Mouse (Mus musculus) intestine, embryonic 15.5 days (tissue): ENCODE measurements at regions not wholly inside any gene's neighbourhood (a gene's known extent, or its start where the extent isn't known, plus 50 kb on each side); places are given as distances from the start of the nearest gene placed in this dataset.
A peak's percentile ranks its signal among the peaks of the same experiment; 100 is the strongest.

Source experiments
- ATAC-seq: fragments of 200-750 bp; cut with Nextera tagmentation; 2 replicates; pipeline ENCODE4 v1.8.0; 2017; ENCODE audit warnings: moderate TSS enrichment, moderate library complexity
- H3K27ac ChIP-seq: fragments of 300-500 bp; sonication (generic); 2 replicates; pipeline ENCODE4 v1.5.1; 2015; ENCODE audit warnings: mild to moderate bottlenecking, inconsistent platforms
- H3K27me3 ChIP-seq: fragments of 300-500 bp; sonication (generic); replicated peaks from 2 replicates; pipeline ENCODE4 v1.6.1; 2015; ENCODE audit warnings: inconsistent platforms
- H3K36me3 ChIP-seq: fragments of 300-500 bp; sonication (generic); 2 replicates; pipeline ENCODE4 v1.6.1; 2015; ENCODE audit warnings: inconsistent platforms
- H3K4me1 ChIP-seq: fragments of 300-500 bp; sonication (generic); replicated peaks from 2 replicates; pipeline ENCODE4 v1.6.1; 2015; ENCODE audit warnings: inconsistent platforms
- H3K4me2 ChIP-seq: fragments of 300-500 bp; sonication (generic); replicated peaks from 2 replicates; pipeline ENCODE4 v1.6.1; 2015; ENCODE audit warnings: mild to moderate bottlenecking, inconsistent platforms
- H3K4me3 ChIP-seq: fragments of 300-500 bp; sonication (generic); replicated peaks from 2 replicates; pipeline ENCODE4 v1.5.1; 2015; ENCODE audit warnings: inconsistent platforms
- H3K9ac ChIP-seq: fragments of 300-500 bp; sonication (generic); 2 replicates; pipeline ENCODE4 v1.6.1; 2015; ENCODE audit warnings: inconsistent platforms
- H3K9me3 ChIP-seq: fragments of 300-500 bp; sonication (generic); 2 replicates; pipeline ENCODE4 v1.6.1; 2016; ENCODE audit warnings: inconsistent platforms
- WGBS: fragments of 180-500 bp; shearing (Covaris S2); methylation state at CpG from one replicate; pipeline ENCODE4 v1.1.7; 2015; 5-methylcytosine and 5-hydroxymethylcytosine counted together

DNA sequence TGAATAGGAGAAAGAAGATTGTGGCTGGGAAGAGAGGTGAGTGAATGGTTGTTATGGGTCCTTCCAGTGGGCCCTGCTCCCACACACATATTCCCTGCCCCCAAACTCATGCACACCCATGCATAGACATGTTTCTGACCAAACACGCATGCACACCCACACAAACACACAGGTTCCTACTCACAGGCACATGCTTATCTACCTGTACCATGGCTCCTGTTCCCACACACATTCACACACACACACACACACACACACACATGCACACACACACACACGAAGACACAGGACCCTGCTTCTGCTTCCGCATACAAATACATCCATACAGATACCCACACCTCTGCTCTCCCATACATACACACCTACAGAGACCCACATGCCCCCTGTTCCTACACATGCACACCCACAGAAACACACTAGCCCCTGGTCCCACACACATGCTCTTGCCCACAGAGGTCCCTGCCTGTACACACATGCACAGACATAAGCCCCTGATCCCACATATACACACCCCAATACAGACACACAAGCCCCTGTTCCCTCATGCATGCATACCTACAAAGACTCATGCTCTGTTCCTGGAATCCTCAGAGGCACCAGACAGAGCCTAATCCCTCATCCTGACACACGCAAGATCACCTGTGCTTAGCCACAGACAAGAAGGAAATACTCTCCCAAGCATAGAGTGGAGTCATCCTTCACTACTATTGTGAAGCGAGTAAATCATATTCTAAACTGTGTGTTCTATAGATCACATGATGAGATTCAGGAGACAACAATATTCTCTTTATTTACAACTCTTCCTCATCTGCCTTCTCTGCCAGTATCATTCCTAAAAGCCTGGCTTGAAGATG lies 100.1 kb downstream of the Mycn start:
- Histone ChIP-seq H3K4me3 (no peak overlapping the region), H3K27me3 (no peaks in the 10 kb centered on the region), H3K9ac (no peak overlapping the region), H3K36me3 (no peaks in the 10 kb centered on the region), H3K27ac (no peak overlapping the region), H3K4me1 (peaks cover 10% of the 10 kb centered on the region), H3K4me2 (no peak overlapping the region), H3K9me3 (no peaks in the 10 kb centered on the region)
- 82% methylated on average over 5 of the region's 5 CpGs for WGBS
- ATAC-seq: peak; percentile 44; the same call in 1 of the 2 replicates

DNA sequence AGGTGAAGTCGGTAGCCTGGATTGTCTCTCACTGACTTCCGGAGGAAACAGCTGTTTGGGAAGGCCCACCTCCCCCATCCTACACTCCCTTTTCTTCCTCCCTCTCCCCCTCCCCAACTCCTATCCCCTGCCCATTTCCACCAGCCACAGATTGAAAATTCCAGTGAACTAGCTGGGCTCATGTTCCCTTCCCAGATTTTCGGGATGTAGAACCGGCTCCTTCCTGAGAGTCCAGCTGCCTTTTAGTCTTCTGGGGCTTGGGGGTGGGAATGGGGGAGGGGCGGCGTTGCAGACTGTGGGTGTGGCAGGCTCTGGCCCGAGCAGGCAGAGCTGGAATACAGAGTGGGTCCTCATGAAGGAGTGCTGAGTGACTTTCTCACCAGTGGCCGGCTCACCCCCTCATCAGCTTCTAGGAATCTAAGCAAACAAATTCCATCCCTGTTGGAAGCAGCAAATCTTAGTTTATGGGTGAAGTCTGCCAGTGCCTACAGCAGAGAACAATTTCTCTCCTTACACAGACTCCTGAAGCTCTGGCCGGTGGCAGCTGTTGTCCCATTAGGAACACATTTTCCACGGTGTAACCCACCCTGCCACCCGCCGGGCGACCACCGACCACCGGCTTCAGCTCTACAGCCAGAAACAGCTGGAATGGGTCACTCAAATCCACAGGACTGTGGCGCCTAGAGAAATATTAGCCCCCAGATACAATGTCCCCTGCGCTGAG lies 100.9 kb downstream of the Mycn start:
- Histone ChIP-seq H3K4me1 (peaks cover 10% of the 10 kb centered on the region), H3K9ac (no peak overlapping the region), H3K4me2 (peak overlapping the region; percentile 53), H3K27me3 (no peaks in the 10 kb centered on the region), H3K9me3 (no peaks in the 10 kb centered on the region), H3K27ac (no peak overlapping the region), H3K36me3 (no peaks in the 10 kb centered on the region), H3K4me3 (peak overlapping the region; percentile 12)
- ATAC-seq: peak; percentile 60
- WGBS: 30% methylated on average over 17 of the region's 17 CpGs

DNA sequence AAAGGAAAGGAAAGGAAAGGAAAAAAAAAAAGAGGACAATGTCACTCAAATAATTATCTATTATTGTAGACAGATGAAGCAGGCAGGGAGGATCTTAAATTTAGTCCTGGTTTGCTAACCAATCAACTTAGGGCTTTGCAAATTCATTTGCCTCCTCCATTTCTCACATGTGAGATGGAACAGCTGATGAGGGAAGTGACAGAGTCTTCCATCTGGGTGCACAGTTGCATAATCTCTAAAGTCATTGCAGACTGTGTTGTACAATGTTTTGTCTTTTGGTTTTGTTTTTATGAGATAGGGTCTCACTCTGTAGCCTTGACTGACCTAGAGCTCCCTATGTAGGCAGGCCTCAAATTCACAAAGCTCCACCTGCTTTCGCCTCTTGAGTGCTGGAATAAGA lies 103.9 kb downstream of the Mycn start:
- Histone ChIP-seq H3K36me3 (no peaks in the 10 kb centered on the region), H3K4me3 (no peak overlapping the region), H3K27ac (no peak overlapping the region), H3K9ac (no peak overlapping the region), H3K9me3 (no peaks in the 10 kb centered on the region), H3K4me1 (peaks cover 10% of the 10 kb centered on the region), H3K27me3 (no peaks in the 10 kb centered on the region), H3K4me2 (no peak overlapping the region)
- no peak for ATAC-seq
- 100% methylated on average over 1 of the region's 1 CpGs for WGBS

DNA sequence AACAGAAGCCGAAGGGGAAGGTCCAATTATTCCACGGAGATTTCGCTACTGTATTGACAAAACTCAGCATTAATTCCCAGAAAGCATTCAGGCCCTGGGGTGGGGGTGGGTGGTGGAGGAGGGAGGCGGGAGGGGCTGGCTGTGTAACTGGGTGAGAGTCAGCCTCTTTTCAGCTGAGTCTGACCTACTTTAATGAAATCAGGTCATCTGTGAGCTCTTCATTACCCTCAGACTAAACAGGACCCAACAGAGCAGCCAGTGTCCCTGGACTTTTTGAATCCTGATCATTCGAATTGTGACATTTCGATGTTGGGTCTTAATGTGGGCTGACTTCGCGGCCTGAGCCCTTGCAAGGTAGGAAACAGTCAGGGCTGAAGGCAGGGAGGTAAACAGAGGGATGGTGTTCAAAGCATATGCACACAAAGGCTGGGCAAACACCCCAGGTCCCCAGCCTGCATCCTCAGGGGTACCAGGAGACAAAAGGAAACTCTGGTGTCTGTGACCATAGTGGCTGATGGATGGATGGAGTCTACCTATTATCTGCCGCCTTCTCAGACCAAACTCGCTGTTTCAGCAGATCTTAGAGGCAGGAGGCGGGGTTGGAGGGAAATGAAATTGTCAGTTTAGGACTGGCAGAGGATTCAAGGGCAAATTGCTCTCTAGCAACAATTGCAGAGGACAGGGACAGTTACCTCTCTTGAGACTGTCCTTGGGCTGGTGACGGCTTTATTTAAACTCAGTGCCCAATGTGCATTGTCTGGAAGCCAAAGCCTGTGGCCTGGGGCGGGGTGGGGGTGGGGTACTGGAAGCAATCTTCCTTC lies 113.7 kb downstream of the Mycn start:
- Histone ChIP-seq H3K9me3 (no peaks in the 10 kb centered on the region), H3K9ac (no peak overlapping the region), H3K4me3 (no peak overlapping the region), H3K4me1 (peaks cover 5% of the 10 kb centered on the region; the same call in 1 of the 2 replicates), H3K4me2 (0 out of 2 replicates have a peak overlapping the region, but pooled peaks have one; percentile 9), H3K27me3 (no peaks in the 10 kb centered on the region), H3K36me3 (no peaks in the 10 kb centered on the region), H3K27ac (no peak overlapping the region)
- ATAC-seq: peak; percentile 50
- WGBS: 57% methylated on average over 13 of the region's 13 CpGs

DNA sequence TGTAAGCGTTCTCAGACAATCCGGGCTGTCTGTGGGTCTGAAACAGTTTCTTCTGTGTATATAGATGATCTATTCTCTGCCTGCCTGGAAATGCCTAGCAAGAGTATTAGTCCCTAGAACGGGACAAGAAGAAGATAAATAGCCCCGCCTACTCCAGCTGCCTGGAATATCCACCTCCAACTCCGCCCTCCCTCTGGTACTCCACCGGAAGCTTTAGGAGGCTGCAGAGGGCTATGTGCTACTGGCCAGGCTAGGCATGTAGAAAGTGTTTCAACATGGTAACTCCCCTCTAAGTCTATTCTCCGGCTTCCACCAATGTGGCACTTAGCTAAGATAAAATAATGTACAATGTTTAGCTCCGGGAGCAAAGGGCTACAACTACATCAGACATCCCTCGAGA lies 114.3 kb downstream of the Mycn start:
- Histone ChIP-seq H3K27me3 (no peaks in the 10 kb centered on the region), H3K36me3 (no peaks in the 10 kb centered on the region), H3K9me3 (no peaks in the 10 kb centered on the region), H3K9ac (no peak overlapping the region), H3K4me2 (0 out of 2 replicates have a peak overlapping the region, but pooled peaks have one; percentile 9), H3K27ac (no peak overlapping the region), H3K4me1 (peaks cover 5% of the 10 kb centered on the region; the same call in 1 of the 2 replicates), H3K4me3 (no peak overlapping the region)
- WGBS: 40% methylated on average over 9 of the region's 9 CpGs
- ATAC-seq: peak; percentile 77

DNA sequence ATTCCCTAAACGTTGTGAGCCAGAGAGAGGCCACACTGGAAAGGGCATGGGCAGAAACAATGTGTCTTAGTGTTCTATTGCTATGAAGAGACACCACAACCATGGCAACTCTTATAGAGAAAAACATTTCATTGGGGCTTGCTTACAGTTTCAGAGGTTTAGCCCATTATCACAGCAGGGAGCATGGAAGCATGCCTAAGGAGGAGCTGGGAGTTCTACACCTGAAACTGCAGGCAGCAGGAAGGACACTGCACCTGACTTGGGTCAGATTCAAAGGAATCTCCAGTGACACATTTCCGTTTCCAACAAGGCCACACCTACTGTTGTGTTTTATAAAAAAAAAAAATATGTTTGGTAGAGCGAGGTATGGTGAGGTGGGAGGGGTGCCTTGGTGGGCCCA lies 115.3 kb downstream of the Mycn start:
- WGBS: 68% methylated on average over 3 of the region's 3 CpGs
- no peaks in the 10 kb centered on the region for H3K36me3 ChIP-seq

DNA sequence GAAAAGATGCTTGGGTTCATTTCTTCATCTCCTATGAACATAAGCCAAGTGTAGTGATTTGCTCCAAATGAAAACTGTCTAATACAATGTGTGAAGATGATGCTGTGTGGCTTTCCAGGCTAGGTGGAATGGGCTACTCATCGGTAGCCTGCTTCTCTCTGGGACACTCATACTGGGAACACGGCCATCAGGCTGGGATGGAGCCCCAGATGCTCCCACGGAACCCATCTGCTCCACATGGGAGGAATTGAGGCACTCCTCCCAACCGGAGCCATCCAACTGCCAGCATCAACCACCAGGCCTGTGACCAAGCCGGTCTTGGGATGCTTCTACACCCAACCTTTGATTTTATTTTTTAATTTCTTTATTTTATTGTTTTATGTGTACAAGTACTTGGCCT lies 115.9 kb downstream of the Mycn start:
- Histone ChIP-seq H3K27me3 (no peaks in the 10 kb centered on the region), H3K4me1 (peaks cover 5% of the 10 kb centered on the region; the same call in 1 of the 2 replicates), H3K9me3 (no peaks in the 10 kb centered on the region), H3K4me3 (no peak overlapping the region), H3K4me2 (no peak overlapping the region), H3K36me3 (no peaks in the 10 kb centered on the region), H3K9ac (no peak overlapping the region), H3K27ac (no peak overlapping the region)
- 91% methylated on average over 5 of the region's 5 CpGs for WGBS
- ATAC-seq: no peak

More for the DNA sequence above, 115.3 kb downstream of the Mycn start:
- Histone ChIP-seq H3K9me3 (no peaks in the 10 kb centered on the region), H3K27me3 (no peaks in the 10 kb centered on the region), H3K4me3 (no peak overlapping the region), H3K27ac (no peak overlapping the region), H3K9ac (no peak overlapping the region), H3K4me2 (no peak overlapping the region), H3K4me1 (peaks cover 5% of the 10 kb centered on the region; the same call in 1 of the 2 replicates)
- no peak for ATAC-seq

DNA sequence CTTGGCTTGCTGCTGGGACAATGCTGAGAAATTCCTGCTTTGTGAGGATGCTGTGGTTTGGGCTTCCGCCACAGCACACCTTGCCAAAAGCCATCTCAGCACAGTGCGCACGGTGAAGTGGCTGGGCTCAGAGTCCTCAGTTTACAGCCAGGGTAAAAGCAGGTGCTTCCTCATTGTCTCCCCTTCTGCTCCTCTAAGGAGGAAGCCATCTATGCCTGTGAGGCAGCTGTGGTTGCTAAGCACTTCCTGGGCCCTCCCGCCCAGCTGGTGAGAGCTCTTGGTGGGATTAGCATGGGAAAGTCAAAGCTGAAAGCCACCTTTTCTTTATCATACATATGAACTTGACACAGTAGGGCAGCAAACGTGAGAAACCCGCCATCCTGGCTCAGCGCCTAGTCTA lies 120.2 kb downstream of the Mycn start:
- no peak overlapping the region for H3K4me3 ChIP-seq
- H3K27me3 ChIP-seq: no peaks in the 10 kb centered on the region
- no peak overlapping the region for H3K27ac ChIP-seq
- no peaks in the 10 kb centered on the region for H3K36me3 ChIP-seq
- WGBS: 70% methylated on average over 7 of the region's 7 CpGs
- H3K9me3 ChIP-seq: no peaks in the 10 kb centered on the region
- H3K9ac ChIP-seq: no peak overlapping the region
- H3K4me2 ChIP-seq: no peak overlapping the region
- H3K4me1 ChIP-seq: no peaks in the 10 kb centered on the region
- ATAC-seq: no peak

DNA sequence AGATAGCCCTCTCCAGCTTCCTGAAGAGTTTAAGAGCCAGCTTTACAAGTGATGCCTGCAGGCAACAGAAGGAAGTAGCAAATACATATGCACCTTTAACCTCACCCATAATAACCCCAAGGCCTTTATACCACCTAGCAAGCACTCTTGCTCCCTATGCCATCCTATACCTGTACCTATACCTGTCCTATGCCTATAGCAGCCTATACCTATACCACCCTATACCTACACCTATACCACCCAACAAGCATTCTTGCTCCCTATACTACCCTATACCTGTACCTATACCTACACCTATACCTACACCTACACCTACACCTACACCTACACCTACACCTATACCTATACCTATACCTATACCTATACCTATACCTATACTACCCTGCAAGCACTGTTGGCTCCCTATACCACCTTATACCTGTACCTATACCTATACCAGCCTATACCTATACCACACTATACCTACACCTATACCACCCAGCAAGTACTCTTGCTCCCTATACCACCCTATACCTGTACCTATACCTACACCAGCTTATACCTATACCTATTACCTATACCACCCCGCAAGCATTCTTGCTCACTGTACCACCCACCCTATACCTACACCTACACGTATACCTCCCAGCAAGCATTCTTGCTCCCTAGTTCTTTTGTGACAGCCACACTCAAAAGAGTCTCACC lies 120.9 kb downstream of the Mycn start:
- 92% methylated on average over 2 of the region's 2 CpGs for WGBS

DNA sequence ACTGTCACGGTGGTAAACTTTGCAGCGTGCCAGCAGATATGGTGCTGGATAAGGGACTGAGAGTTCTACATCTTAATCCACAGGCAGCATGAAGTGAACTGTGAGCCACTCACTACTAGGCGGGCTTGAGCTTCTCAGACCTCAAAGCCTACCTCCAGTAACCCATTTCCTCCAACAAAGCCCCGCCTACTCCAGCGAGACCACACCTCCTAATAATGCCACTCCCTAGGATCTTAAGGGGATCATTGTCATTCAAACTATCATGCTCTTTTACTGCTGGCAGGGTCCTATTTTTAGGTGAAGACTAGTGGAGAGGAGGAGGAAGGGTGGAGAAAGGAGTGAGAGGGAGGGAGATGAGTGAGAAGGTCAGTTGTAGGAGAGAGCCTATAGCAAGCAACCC lies 122.0 kb downstream of the Mycn start:
- WGBS: 77% methylated on average over 5 of the region's 5 CpGs
- no peaks in the 10 kb centered on the region for H3K36me3 ChIP-seq
- H3K4me1 ChIP-seq: 0 out of 2 replicates have a peak, but pooled peaks cover 3% of the 10 kb centered on the region
- H3K4me2 ChIP-seq: no peak overlapping the region
- H3K27ac ChIP-seq: no peak overlapping the region
- no peaks in the 10 kb centered on the region for H3K9me3 ChIP-seq
- ATAC-seq: no peak
- H3K9ac ChIP-seq: no peak overlapping the region
- no peaks in the 10 kb centered on the region for H3K27me3 ChIP-seq
- no peak overlapping the region for H3K4me3 ChIP-seq

More for the DNA sequence above, 120.9 kb downstream of the Mycn start:
- Histone ChIP-seq H3K27me3 (no peaks in the 10 kb centered on the region), H3K36me3 (no peaks in the 10 kb centered on the region), H3K4me1 (no peaks in the 10 kb centered on the region), H3K9me3 (no peaks in the 10 kb centered on the region), H3K4me2 (no peak overlapping the region), H3K27ac (no peak overlapping the region), H3K4me3 (no peak overlapping the region), H3K9ac (no peak overlapping the region)
- ATAC-seq: no peak

DNA sequence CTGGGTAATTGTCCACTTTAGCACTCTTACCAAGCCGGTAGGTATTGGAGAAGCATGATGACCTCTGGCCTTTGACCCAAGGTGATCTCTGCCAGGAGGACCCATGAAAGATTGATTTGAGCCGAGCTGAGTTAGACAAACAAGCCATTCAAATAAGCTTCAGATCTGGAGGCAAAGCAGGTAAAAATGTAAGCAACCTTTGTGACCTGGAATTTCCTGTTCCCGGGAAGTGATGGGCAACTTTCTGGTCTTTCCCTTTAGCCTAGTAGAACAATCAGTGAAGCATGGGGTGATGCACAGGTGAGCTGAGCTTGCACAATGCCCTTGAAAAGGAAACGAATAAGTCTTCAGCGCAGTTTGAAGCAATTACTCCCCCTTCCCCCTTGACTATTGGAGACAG lies 127.0 kb downstream of the Mycn start:
- Histone ChIP-seq H3K4me2 (no peak overlapping the region), H3K27me3 (no peaks in the 10 kb centered on the region), H3K4me1 (peaks cover 23% of the 10 kb centered on the region), H3K4me3 (no peak overlapping the region), H3K9me3 (no peaks in the 10 kb centered on the region), H3K9ac (no peak overlapping the region), H3K36me3 (no peaks in the 10 kb centered on the region), H3K27ac (no peak overlapping the region)
- no peak for ATAC-seq
- 30% methylated on average over 5 of the region's 5 CpGs for WGBS
